Mouse (Mus musculus): ENCODE results near the gene Zfp599.

Zfp599 gene

GRCm38 (mm10) chr9:22224536-22225503 lies 34.9 kb downstream of the Zfp599 start:
- in situ Hi-C loops (cut with MboI, MseI), result no loop called here

- in situ Hi-C loops (cut with MboI, MseI), result no loop called here
These were observed 35.6 kb downstream of the Zfp599 start for GRCm38 (mm10) chr9:22224066-22224465.

GRCm38 (mm10) chr9:22217858-22218493 lies 41.7 kb downstream of the Zfp599 start:
- in situ Hi-C loops (cut with MboI, MseI), result no loop called here

- in situ Hi-C loops (cut with MboI, MseI), result no loop called here
These were observed 43.0 kb downstream of the Zfp599 start for GRCm38 (mm10) chr9:22216705-22217104.

- in situ Hi-C loops (cut with MboI, MseI), result loop anchor here (5.0 kb wide), 1 partner anchor 42 kb away; no protein-coding TSS in a partner anchor
These were observed 45.1 kb downstream of the Zfp599 start for GRCm38 (mm10) chr9:22214549-22214948.

GRCm38 (mm10) chr9:22213785-22214194 lies 45.9 kb downstream of the Zfp599 start:
- in situ Hi-C loops (cut with MboI, MseI), result loop anchor here (5.0 kb wide), 1 partner anchor 41 kb away; no protein-coding TSS in a partner anchor

Measured in T-helper 1 cell (primary cell).